Mouse (Mus musculus) kidney, embryonic 15.5 days (tissue): ENCODE measurements around the gene Coro1c. TPM values are rescaled to one million over a fixed set of nuclear protein-coding genes. Genes with fewer than 3 reads are reported as not detected.

Experiments
- ATAC-seq: fragments of 200-750 bp; cut with Nextera tagmentation; replicated peaks from 2 replicates; pipeline ENCODE4 v1.8.0; 2017; ENCODE audit warnings: moderate TSS enrichment; ENCODE audit not compliant: low FRiP score
- H3K27ac ChIP-seq: fragments of 300-500 bp; sonication (generic); 2 replicates; pipeline ENCODE4 v1.5.1; 2015; ENCODE audit warnings: mild to moderate bottlenecking, inconsistent platforms
- H3K27me3 ChIP-seq: fragments of 300-500 bp; sonication (generic); 2 replicates; pipeline ENCODE4 v1.6.1; 2015; ENCODE audit warnings: inconsistent platforms
- H3K36me3 ChIP-seq: fragments of 300-500 bp; sonication (generic); 2 replicates; pipeline ENCODE4 v1.6.1; 2015; ENCODE audit warnings: inconsistent platforms
- H3K4me1 ChIP-seq: fragments of 300-500 bp; sonication (generic); 2 replicates; pipeline ENCODE4 v1.6.1; 2015; ENCODE audit warnings: inconsistent platforms
- H3K4me2 ChIP-seq: fragments of 300-500 bp; sonication (generic); 2 replicates; pipeline ENCODE4 v1.6.1; 2015; ENCODE audit warnings: moderate library complexity, mild to moderate bottlenecking, inconsistent platforms
- H3K4me3 ChIP-seq: fragments of 300-500 bp; sonication (generic); replicated peaks from 2 replicates; pipeline ENCODE4 v1.5.1; 2015; ENCODE audit warnings: mild to moderate bottlenecking, inconsistent platforms
- H3K9ac ChIP-seq: fragments of 300-500 bp; sonication (generic); 2 replicates; pipeline ENCODE4 v1.6.1; 2015; ENCODE audit warnings: mild to moderate bottlenecking, inconsistent platforms
- H3K9me3 ChIP-seq: fragments of 300-500 bp; sonication (generic); replicated peaks from 2 replicates; pipeline ENCODE4 v1.6.1; 2016; ENCODE audit warnings: inconsistent platforms
- WGBS: fragments of 180-500 bp; shearing (Covaris S2); methylation state at CpG from one replicate; pipeline ENCODE4 v1.1.7; 2015; ENCODE audit warnings: mixed read lengths; 5-methylcytosine and 5-hydroxymethylcytosine counted together
- polyA plus RNA-seq: library from polyadenylated mRNA; unstranded; fragments of >200 nt; fragmentation: Nextera tagmentation; extraction: Ambion mirVana; gene quantifications from 2 replicates; pipeline ENCODE4 v1.2.1, GENCODE M21; 2015

Gene Coro1c
- polyA plus RNA-seq, 1 experiment from 2014 or later, result 119 TPM

DNA sequence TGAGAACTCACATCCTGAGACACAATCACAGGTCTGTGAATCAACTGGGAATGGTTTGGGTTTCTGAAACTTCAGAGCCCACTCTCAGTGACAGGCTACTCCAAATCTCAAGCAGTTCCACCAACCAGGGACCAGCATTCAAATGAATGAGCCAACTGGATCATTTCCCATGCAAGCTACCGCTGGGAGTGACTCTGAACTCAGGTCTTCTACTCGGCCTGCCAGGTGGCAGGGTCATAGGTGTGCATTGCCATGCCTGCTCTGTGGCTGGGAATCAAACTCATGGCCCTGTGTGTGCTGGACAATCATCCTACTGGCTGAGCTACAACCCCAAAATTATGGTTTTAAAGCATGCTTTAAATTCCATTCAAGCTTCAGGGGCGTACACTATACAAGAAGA is 31.0 kb downstream of the Coro1c start:
- Histone ChIP-seq H3K4me3 (no peak overlapping the region), H3K27ac (no peak overlapping the region), H3K36me3 (peaks cover 62% of the 10 kb centered on the region), H3K9me3 (no peaks in the 10 kb centered on the region), H3K4me2 (no peak overlapping the region), H3K27me3 (no peaks in the 10 kb centered on the region), H3K4me1 (peaks cover 43% of the 10 kb centered on the region), H3K9ac (no peak overlapping the region)
- 46% methylated on average over 3 of the region's 3 CpGs for WGBS
- no peak for ATAC-seq

DNA sequence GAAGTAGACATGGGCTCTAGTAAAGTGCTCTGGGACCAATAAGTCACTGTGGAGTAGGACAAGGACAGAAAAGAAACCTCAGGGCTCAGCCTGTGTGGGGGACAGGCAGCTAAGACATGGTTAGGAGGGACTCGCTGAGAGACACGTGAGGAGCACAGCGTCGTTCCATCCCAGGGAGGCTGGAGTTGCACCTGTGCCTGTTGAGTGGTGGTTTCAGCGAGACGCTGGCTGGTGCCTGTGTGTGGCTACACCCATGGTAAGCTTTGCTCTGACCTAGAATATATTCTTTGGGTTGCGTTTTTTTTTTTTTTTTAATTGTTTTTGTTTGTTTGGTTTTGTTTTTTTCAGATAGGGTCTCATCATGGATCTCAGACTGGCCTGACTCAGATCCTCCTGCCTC is 32.4 kb downstream of the Coro1c start:
- Histone ChIP-seq H3K4me1 (peaks cover 52% of the 10 kb centered on the region), H3K9me3 (no peaks in the 10 kb centered on the region), H3K27ac (no peak overlapping the region), H3K27me3 (no peaks in the 10 kb centered on the region), H3K9ac (no peak overlapping the region), H3K36me3 (peaks cover 52% of the 10 kb centered on the region), H3K4me2 (no peak overlapping the region), H3K4me3 (no peak overlapping the region)
- ATAC-seq, result no peak
- 92% methylated on average over 7 of the region's 7 CpGs for WGBS

DNA sequence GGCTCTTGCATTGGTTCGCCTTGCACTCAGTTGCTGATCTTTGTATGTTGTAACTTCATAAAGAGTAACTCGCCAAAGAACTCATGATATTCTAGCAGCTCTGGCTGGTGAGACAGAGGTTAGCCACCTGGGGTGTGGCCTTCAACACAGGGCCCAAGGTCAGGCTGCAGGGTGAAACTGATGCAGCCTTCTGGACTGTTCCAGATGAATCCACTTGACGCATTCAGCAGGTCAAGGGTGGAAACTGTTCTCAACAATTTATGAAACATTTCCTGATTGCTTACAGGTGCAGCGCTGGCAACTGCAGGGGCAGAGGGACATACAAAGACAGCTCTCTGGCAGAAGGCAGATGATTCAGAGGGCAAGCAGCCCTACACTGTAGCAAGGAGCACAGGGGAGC is 32.9 kb downstream of the Coro1c start:
- Histone ChIP-seq H3K27ac (0 out of 2 replicates have a peak overlapping the region, but pooled peaks have one; percentile 1), H3K36me3 (peaks cover 47% of the 10 kb centered on the region), H3K4me3 (no peak overlapping the region), H3K4me2 (no peak overlapping the region), H3K9ac (no peak overlapping the region), H3K4me1 (peaks cover 58% of the 10 kb centered on the region), H3K27me3 (no peaks in the 10 kb centered on the region), H3K9me3 (no peaks in the 10 kb centered on the region)
- ATAC-seq, result no peak
- WGBS, result 93% methylated on average over 4 of the region's 4 CpGs

DNA sequence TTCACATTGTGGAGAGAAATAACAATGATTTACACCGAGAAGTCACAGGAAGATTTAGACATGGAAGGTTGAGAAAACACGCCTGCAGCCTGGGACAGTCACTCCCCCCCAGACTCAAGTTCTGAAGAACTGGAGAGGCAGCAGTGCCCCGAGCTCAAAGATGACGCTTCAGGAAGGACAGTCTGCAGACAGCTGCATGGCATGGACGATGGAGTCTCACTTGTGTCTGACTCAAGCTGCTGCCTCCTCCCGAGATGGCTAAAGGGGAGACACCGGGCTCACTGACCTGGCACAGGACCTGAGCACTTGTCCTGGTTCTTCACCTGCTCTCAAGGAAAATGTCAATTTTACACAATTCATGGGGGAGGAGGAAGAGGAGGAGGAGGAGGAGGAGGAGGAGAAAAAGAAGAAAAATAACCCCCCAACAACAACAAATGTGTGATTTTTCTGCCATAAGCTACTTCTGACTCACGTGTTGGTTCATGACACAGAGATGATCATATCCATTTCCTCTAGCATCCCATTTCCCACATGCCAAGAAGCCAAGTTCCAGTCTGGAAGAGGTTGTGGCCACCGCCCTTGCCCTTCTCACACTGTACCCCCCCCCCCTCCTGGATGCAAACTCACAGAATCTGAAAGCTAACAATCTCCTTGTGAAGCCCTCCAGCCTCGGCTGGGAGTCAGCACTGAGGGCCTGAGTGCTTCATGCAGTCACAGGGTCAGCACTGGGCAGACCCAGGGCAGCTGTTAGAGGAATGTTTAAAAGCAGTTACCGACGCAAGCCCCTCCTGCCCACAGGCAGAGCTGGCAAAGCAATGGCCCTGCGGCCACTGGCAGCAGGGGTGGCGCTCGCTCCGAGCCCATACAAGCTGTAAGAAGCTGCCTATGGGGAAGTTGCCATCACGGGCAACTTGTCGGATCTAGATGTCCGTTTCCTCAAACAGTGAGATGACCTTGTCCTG is 34.2 kb downstream of the Coro1c start:
- Histone ChIP-seq H3K27me3 (no peaks in the 10 kb centered on the region), H3K36me3 (peaks cover 35% of the 10 kb centered on the region), H3K4me3 (no peak overlapping the region), H3K9me3 (no peaks in the 10 kb centered on the region), H3K27ac (peak overlapping the region; percentile 87), H3K9ac (peak overlapping the region; percentile 32; the same call in 1 of the 2 replicates), H3K4me1 (peaks cover 71% of the 10 kb centered on the region), H3K4me2 (peak overlapping the region; percentile 48)
- ATAC-seq, result no peak
- 47% methylated on average over 19 of the region's 19 CpGs for WGBS

DNA sequence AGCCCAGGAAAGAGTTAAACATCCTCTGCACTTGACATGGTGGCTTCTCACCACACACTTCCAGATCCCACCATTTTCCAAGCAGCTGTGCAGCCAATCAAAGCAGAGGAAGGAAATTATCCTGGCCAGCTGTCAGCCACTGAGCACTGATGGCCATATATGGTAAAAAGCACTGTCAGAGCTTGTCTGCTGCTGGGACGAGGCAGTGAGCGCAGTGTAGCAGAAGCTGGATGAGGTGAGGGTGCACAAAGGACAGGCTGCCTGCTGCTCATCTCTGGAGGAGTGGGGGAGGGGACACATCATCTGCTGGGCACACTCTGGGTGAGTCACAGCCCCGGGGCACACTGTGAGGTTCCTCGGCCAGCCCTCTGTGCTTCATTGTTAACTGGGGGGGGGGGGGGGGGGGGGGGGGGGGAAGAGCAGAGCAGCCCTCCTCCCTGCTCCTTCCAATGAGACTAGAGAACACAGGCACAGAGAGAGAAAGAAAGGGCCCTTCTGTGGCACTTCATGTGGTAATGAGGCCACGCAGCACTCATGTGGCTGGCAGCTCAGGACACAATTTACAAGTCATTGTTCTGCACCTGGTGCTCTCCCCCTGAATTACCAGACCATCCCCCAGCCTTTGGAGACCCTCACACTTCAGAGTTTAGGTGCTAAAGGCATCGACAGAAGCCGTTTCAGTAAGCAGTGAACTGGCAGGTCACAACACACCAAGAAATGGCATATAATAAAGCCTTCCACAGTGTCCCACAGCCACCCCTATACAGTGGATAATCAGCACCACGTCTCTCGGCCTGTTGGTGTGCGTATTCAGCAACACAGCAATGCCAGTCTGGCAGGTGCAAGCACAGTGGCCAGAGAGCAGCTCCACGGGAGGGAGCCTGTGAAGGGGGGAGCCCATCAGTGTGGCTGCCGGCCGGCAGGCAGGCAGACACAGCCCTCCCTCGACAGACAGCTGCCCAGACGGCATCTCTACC is 35.3 kb downstream of the Coro1c start:
- peak overlapping the region; percentile 32; the same call in 1 of the 2 replicates for H3K9ac ChIP-seq
- WGBS, result 12% methylated on average over 14 of the region's 15 CpGs
- H3K36me3 ChIP-seq, result peaks cover 25% of the 10 kb centered on the region
- H3K27ac ChIP-seq, result peak overlapping the region; percentile 87
- H3K4me2 ChIP-seq, result peak overlapping the region; percentile 48
- H3K4me1 ChIP-seq, result peaks cover 79% of the 10 kb centered on the region
- H3K9me3 ChIP-seq, result no peaks in the 10 kb centered on the region
- peak; percentile 89 for ATAC-seq
- H3K4me3 ChIP-seq, result peak overlapping the region; percentile 9
- H3K27me3 ChIP-seq, result no peaks in the 10 kb centered on the region

DNA sequence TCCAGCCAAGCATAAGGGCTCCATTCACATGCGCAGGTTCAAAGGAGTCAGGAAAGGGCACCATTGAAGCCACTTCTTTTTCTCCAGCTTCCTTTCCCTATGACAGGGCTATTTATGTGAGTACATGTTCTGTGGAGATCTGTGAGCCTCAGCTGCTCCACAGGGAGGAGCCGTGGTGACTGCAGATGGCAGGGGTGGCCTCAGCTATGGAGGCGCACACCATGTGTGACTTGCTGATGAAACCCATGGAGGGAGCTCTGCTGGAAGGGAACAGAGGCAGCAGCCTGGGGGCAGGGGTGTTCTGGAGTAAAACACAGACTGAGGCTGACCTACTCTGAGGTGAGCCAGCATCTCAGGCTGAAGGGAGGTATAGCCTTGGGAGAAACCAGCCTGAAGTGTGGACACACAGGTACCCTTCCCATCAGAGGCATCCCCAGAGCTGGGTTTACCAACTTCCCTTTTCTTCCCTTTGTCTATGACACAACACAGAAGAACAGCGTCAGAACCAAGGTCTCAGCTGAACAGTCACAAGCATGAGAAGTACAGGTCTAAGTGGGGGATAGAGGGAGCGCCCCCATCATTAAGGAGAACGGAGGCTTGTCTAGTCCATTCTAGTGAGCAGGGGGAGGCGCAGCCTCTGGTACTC is 36.5 kb downstream of the Coro1c start:
- peak overlapping the region; percentile 87 for H3K27ac ChIP-seq
- peaks cover 25% of the 10 kb centered on the region for H3K36me3 ChIP-seq
- H3K9me3 ChIP-seq, result no peaks in the 10 kb centered on the region
- H3K27me3 ChIP-seq, result no peaks in the 10 kb centered on the region
- no peak overlapping the region for H3K4me2 ChIP-seq
- ATAC-seq, result no peak
- H3K9ac ChIP-seq, result 0 out of 2 replicates have a peak overlapping the region, but pooled peaks have one; percentile 21
- peaks cover 82% of the 10 kb centered on the region for H3K4me1 ChIP-seq
- 81% methylated on average over 7 of the region's 7 CpGs for WGBS
- H3K4me3 ChIP-seq, result no peak overlapping the region

DNA sequence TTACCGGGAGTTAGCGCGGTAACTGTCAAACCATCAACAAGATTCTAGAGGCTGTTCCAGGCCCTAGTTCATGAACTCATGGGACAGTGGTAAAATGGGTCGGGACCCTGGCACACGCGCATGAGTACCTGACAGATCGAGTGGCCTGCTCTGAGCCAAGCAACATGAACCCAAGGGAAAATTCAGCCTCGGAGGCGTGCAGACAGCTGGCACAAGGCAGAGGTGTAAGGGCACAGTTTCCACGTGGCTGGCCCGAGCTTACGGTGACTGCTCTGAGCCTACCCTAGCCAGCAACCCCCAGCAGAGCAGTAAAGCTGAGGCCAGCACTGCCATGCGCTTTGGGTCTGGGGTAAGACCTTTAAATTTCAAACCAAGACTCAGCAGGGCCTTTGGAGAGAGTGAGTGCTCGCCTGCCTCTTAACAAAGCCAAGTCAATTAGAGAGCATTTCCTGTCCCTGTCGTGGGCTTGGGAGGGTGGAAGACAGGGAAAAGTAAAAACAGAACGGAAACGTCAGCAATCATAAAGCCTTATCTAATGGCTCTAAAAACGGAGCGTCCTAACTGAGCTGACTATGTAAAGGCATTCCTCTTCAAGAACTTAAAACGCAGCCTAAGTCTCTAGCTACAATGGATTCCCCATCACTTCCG is 38.0 kb downstream of the Coro1c start:
- no peak overlapping the region for H3K4me3 ChIP-seq
- H3K4me2 ChIP-seq, result no peak overlapping the region
- H3K27ac ChIP-seq, result peak overlapping the region; percentile 87
- 31% methylated on average over 21 of the region's 21 CpGs for WGBS
- peaks cover 10% of the 10 kb centered on the region for H3K36me3 ChIP-seq
- H3K9ac ChIP-seq, result 0 out of 2 replicates have a peak overlapping the region, but pooled peaks have one; percentile 3
- peaks cover 75% of the 10 kb centered on the region for H3K4me1 ChIP-seq
- ATAC-seq, result no peak
- H3K9me3 ChIP-seq, result no peaks in the 10 kb centered on the region
- H3K27me3 ChIP-seq, result no peaks in the 10 kb centered on the region

DNA sequence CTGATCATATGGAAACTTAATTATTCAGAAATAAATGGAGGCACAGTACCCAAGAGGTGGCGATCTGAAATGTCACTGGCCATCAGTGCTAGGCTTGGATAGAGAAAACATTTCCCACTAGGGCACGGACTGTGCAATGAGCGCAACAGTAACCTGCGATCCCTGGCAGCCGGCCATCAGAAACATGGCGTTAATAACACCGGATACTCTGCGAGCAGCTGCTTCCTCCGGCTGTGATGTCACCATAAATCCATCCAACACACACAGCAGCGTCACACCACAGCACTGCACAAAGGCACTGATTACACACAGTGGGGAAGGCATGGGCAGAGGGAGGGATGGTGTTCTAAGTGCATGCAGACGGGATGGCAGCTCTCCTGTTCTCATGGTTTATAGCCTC is 39.4 kb downstream of the Coro1c start:
- Histone ChIP-seq H3K4me1 (peaks cover 64% of the 10 kb centered on the region), H3K9ac (no peak overlapping the region), H3K4me3 (no peak overlapping the region), H3K36me3 (peaks cover 14% of the 10 kb centered on the region), H3K27ac (peak overlapping the region; percentile 49), H3K9me3 (no peaks in the 10 kb centered on the region), H3K27me3 (no peaks in the 10 kb centered on the region), H3K4me2 (no peak overlapping the region)
- WGBS, result 13% methylated on average over 11 of the region's 11 CpGs
- peak; percentile 27; the same call in 1 of the 2 replicates for ATAC-seq

DNA sequence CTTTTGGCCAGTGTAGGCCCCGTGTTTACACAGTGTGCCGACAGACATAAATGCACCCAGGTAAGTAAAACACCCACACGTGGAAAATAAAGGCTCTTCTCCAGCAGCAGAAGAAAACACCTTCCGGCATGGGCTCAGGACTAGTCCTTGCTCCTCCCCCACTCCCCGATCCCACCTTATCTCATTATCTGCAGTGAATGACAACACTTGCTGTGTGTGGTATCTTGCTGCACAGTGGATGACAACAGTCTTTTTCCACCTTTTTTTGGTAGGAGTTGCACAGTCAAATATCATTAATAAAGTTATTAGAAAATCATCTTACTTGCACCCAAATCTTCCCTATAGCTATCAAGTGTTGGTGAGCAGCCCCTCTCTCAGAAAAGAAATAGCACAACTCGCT is 43.6 kb downstream of the Coro1c start:
- Histone ChIP-seq H3K9me3 (no peaks in the 10 kb centered on the region), H3K4me1 (peaks cover 24% of the 10 kb centered on the region), H3K4me3 (no peak overlapping the region), H3K36me3 (peaks cover 31% of the 10 kb centered on the region), H3K27me3 (no peaks in the 10 kb centered on the region), H3K4me2 (no peak overlapping the region), H3K9ac (no peak overlapping the region), H3K27ac (no peak overlapping the region)
- 86% methylated on average over 6 of the region's 6 CpGs for WGBS
- ATAC-seq, result no peak

DNA sequence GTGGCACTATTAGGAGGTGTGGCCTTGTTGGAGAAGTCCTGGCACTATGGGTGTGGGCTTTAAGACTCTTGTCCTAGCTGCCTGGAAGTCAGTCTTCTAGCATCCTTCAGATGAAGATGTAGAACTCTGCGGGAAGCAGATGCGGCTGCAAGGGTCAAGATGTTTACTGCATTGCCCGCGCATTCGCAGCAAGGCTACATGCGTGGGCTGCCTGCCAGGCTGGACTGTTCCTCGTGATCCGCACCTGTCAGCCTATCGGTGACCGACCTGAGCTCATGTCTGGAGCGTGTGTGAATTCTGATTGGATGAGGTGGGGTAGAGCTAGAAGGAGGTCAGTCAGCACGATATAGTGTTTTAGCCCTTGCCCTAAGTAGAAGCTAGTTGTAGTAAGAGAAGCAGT is 44.6 kb downstream of the Coro1c start:
- Histone ChIP-seq H3K27ac (no peak overlapping the region), H3K27me3 (no peaks in the 10 kb centered on the region), H3K9ac (no peak overlapping the region), H3K4me2 (no peak overlapping the region), H3K4me3 (no peak overlapping the region), H3K36me3 (peaks cover 31% of the 10 kb centered on the region), H3K4me1 (peaks cover 21% of the 10 kb centered on the region), H3K9me3 (no peaks in the 10 kb centered on the region)
- 93% methylated on average over 12 of the region's 12 CpGs for WGBS
- ATAC-seq, result no peak

DNA sequence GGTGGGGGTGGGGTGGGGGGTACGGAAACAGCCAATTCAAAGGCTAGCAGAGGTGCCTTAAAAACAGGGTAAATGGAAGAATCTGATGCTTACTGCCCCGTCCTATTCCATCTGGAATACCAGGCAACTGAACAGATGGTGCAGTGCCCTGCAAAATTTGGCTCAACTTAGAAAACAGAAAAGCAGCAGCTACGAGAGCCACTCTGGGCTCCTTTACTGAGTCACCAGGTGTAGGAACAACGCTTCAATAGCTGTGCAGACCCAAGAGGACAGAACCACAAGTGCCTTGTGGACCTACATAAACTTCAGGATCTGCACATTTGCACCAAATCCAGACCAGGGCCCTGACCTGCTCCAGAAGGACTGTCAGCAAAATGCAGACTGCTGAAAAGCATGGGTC is 46.1 kb downstream of the Coro1c start:
- 93% methylated on average over 4 of the region's 4 CpGs for WGBS
- no peak for ATAC-seq
- no peaks in the 10 kb centered on the region for H3K9me3 ChIP-seq
- H3K4me1 ChIP-seq, result peaks cover 18% of the 10 kb centered on the region
- H3K36me3 ChIP-seq, result peaks cover 31% of the 10 kb centered on the region
- no peaks in the 10 kb centered on the region for H3K27me3 ChIP-seq
- H3K27ac ChIP-seq, result no peak overlapping the region
- H3K4me2 ChIP-seq, result no peak overlapping the region
- no peak overlapping the region for H3K4me3 ChIP-seq
- H3K9ac ChIP-seq, result no peak overlapping the region
